Mouse (Mus musculus): ENCODE results near the gene Snd1. TPM values are rescaled to one million over a fixed set of nuclear protein-coding genes. Genes with fewer than 3 reads are reported as not detected.

The Snd1 gene
- polyA plus RNA-seq, 1 experiment from 2014 or later, result 34.9 TPM

DNA sequence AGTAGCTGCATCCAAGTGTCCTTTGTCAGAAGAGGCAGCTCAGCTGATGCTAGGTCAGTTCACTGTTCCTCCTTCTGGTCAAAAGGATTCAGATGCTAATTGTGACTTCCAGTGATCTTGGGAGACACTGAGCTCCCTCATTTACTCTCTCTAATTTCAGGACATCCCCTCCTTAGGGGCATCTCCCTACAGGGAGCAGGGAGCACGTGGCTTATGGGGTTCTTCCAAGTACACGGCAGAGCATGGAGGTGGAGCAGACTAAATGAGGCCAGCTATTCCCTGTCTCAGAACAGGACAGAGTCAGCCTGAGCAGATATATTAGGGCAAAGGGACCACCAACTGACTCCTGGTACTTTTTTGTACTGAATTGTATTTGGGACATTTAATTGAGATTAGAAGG is 385.5 kb downstream of the Snd1 start:
- Histone ChIP-seq H3K36me3 (replicated peaks; ENCODE audit: insufficient read depth, low read length) (0 out of 2 replicates have a peak, but pooled peaks cover 3% of the 10 kb centered on the region), H3K4me1 (ENCODE audit: insufficient read depth) (peaks cover 8% of the 10 kb centered on the region), H3K4me3 (ENCODE audit: low read depth, low read length) (no peak overlapping the region), H3K27me3 (ENCODE audit: insufficient read depth, low read length) (no peaks in the 10 kb centered on the region), H3K27ac (ENCODE audit: low read depth) (no peak overlapping the region), H3K4me2 (ENCODE audit: low read depth, low read length) (no peak overlapping the region), H3K9me3 (ENCODE audit: low read length) (no peaks in the 10 kb centered on the region), H3K9ac (replicated peaks) (no peak overlapping the region)
- no peak for TF ChIP-seq EP300 (IDR thresholded peaks at IDR 0.05; ENCODE audit: low read depth)
- no peak for TF ChIP-seq CTCF (IDR thresholded peaks at IDR 0.05; ENCODE audit: low read depth)
- DNase-seq (no peak), ATAC-seq (no peak)
- 77% methylated on average over 2 of the region's 2 CpGs for WGBS (ENCODE audit: insufficient replicate concordance)

DNA sequence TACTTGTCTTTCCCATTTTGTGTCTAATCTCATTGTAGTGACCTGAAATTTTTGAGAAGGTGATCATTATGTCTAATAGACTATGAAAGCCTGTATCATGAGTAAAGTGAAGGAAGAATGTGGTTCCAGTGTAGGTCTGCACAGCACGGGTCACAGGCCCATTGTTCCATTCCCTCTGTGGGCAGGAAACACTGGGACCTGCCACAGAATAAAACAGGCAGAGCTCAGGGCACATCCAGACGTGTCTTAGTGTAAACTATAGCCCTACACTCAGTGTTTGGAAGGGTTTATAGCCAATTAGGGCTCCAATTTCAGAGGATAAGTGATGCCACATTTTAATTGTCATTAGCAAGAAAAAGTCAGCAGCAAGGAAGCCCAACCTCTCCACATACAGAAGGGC is 386.0 kb downstream of the Snd1 start:
- 62% methylated on average over 2 of the region's 2 CpGs for WGBS (ENCODE audit: insufficient replicate concordance)

DNA sequence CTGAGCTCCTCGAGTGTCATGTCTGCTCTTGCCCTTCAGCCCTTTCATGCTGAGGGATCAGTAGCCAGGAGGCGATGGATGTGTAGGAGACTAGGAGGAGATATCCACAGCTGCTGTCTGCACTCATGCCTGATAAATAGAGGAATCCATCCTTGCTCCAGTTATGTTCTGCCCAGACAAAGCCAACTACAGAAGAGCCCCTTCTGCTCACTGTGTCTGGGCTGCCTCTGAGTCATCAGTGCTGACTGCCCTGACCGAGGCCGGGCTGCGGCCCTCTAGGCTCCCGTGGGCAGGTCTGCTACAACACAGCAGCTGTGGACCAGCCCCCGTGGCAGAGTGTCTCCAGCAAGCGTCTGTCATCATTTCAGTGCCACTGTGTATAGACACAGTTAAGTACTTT is 387.4 kb downstream of the Snd1 start:
- DNase-seq (no peak), ATAC-seq (no peak)
- H3K4me3 ChIP-seq (ENCODE audit: low read depth, low read length), result no peak overlapping the region
- no peak overlapping the region for H3K9ac ChIP-seq (replicated peaks)
- no peak overlapping the region for H3K4me2 ChIP-seq (ENCODE audit: low read depth, low read length)
- H3K36me3 ChIP-seq (replicated peaks; ENCODE audit: insufficient read depth, low read length), result 0 out of 2 replicates have a peak, but pooled peaks cover 3% of the 10 kb centered on the region
- H3K27ac ChIP-seq (ENCODE audit: low read depth), result no peak overlapping the region
- no peaks in the 10 kb centered on the region for H3K27me3 ChIP-seq (ENCODE audit: insufficient read depth, low read length)
- TF ChIP-seq EP300 (IDR thresholded peaks at IDR 0.05; ENCODE audit: low read depth) (no peak), CTCF (IDR thresholded peaks at IDR 0.05; ENCODE audit: low read depth) (no peak)
- WGBS (ENCODE audit: insufficient replicate concordance), result 82% methylated on average over 8 of the region's 8 CpGs
- H3K9me3 ChIP-seq (ENCODE audit: low read length), result no peaks in the 10 kb centered on the region
- no peaks in the 10 kb centered on the region; the same call in 1 of the 2 replicates for H3K4me1 ChIP-seq (ENCODE audit: insufficient read depth)

More for the DNA sequence above, 386.0 kb downstream of the Snd1 start:
- no peaks in the 10 kb centered on the region for H3K27me3 ChIP-seq (ENCODE audit: insufficient read depth, low read length)
- ATAC-seq (no peak), DNase-seq (no peak)
- no peaks in the 10 kb centered on the region for H3K9me3 ChIP-seq (ENCODE audit: low read length)
- H3K36me3 ChIP-seq (replicated peaks; ENCODE audit: insufficient read depth, low read length), result 0 out of 2 replicates have a peak, but pooled peaks cover 3% of the 10 kb centered on the region
- H3K4me3 ChIP-seq (ENCODE audit: low read depth, low read length), result no peak overlapping the region
- no peak for TF ChIP-seq CTCF (IDR thresholded peaks at IDR 0.05; ENCODE audit: low read depth)
- TF ChIP-seq EP300 (IDR thresholded peaks at IDR 0.05; ENCODE audit: low read depth), result no peak
- H3K4me1 ChIP-seq (ENCODE audit: insufficient read depth), result peaks cover 8% of the 10 kb centered on the region
- H3K27ac ChIP-seq (ENCODE audit: low read depth), result no peak overlapping the region
- no peak overlapping the region for H3K4me2 ChIP-seq (ENCODE audit: low read depth, low read length)
- H3K9ac ChIP-seq (replicated peaks), result no peak overlapping the region

DNA sequence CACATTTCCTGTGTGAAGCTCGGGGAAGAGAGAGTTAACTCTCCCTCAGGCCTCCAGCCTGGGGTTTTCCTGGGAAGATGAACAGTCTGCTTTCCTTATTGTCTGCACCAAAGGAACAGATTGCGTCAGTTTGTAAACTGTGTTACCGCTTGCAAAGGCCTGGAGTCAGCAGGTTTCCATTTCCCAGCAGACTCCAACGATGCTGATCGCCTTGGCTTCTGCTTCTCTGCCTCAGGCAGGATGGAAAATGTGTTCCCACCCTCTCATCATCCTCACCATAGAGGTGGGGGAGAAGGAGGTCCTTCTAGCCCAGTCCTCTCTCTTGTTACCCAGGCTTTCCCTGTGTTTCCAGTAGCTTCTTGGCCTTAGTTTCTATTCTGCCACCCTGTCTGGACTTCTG is 389.7 kb downstream of the Snd1 start:
- peak; percentile 36; the same call in 1 of the 2 replicates for ATAC-seq
- no peak for DNase-seq
- 62% methylated on average over 5 of the region's 5 CpGs for WGBS (ENCODE audit: insufficient replicate concordance)
- Histone ChIP-seq H3K27me3 (ENCODE audit: insufficient read depth, low read length) (no peaks in the 10 kb centered on the region), H3K9ac (replicated peaks) (no peak overlapping the region), H3K4me3 (ENCODE audit: low read depth, low read length) (no peak overlapping the region), H3K36me3 (replicated peaks; ENCODE audit: insufficient read depth, low read length) (no peaks in the 10 kb centered on the region), H3K9me3 (ENCODE audit: low read length) (no peaks in the 10 kb centered on the region), H3K27ac (ENCODE audit: low read depth) (0 out of 2 replicates have a peak overlapping the region, but pooled peaks have one; percentile 22), H3K4me1 (ENCODE audit: insufficient read depth) (no peaks in the 10 kb centered on the region), H3K4me2 (ENCODE audit: low read depth, low read length) (no peak overlapping the region)
- TF ChIP-seq CTCF (IDR thresholded peaks at IDR 0.05; ENCODE audit: low read depth) (no peak), EP300 (IDR thresholded peaks at IDR 0.05; ENCODE audit: low read depth) (no peak)

DNA sequence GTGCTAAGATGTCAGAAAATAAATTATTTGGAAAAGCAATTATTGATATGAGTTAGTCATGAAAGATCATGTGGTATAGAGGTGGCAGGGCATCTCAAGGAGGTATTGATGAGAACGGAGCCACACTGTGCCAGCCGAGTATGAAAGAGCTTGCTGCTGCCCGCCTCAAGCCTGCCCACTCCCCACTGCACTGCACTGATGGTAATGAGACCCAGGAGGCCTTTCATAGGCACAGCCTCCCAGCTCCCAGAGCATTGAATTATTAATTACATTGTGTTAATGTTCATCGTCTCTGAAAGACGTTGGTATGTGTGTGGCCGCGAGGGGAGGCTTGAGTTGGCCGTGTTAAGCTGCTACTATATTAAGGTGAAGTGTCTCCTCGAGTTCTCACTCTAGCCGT is 390.2 kb downstream of the Snd1 start:
- ATAC-seq (no peak), DNase-seq (no peak)
- no peak overlapping the region for H3K27ac ChIP-seq (ENCODE audit: low read depth)
- no peaks in the 10 kb centered on the region for H3K36me3 ChIP-seq (replicated peaks; ENCODE audit: insufficient read depth, low read length)
- H3K4me2 ChIP-seq (ENCODE audit: low read depth, low read length), result no peak overlapping the region
- no peak for TF ChIP-seq EP300 (IDR thresholded peaks at IDR 0.05; ENCODE audit: low read depth)
- H3K4me3 ChIP-seq (ENCODE audit: low read depth, low read length), result no peak overlapping the region
- H3K9ac ChIP-seq (replicated peaks), result no peak overlapping the region
- no peaks in the 10 kb centered on the region for H3K9me3 ChIP-seq (ENCODE audit: low read length)
- H3K4me1 ChIP-seq (ENCODE audit: insufficient read depth), result no peaks in the 10 kb centered on the region
- 86% methylated on average over 10 of the region's 10 CpGs for WGBS (ENCODE audit: insufficient replicate concordance)
- no peaks in the 10 kb centered on the region for H3K27me3 ChIP-seq (ENCODE audit: insufficient read depth, low read length)

DNA sequence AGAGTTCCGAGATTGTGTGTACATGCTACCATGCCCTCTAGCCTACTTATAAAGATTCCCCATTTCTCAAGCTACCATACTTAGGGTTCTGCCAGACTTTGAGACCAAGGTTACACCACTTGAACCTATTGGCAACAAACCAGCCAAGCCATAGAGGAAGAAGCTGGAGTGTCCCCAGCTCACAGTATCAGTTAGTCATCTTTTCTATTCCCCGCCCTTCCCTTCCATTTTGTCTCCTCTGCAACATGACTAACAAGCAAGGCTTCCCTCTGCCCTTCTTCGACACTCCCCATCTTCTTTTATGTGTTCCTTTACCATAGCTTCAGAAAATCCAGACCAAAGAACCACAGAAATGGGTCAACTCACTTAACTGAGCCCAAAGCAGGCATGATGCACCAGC is 391.3 kb downstream of the Snd1 start:
- Histone ChIP-seq H3K4me2 (ENCODE audit: low read depth, low read length) (no peak overlapping the region), H3K36me3 (replicated peaks; ENCODE audit: insufficient read depth, low read length) (no peaks in the 10 kb centered on the region), H3K27ac (ENCODE audit: low read depth) (no peak overlapping the region), H3K27me3 (ENCODE audit: insufficient read depth, low read length) (no peaks in the 10 kb centered on the region), H3K4me1 (ENCODE audit: insufficient read depth) (no peaks in the 10 kb centered on the region), H3K9me3 (ENCODE audit: low read length) (no peaks in the 10 kb centered on the region), H3K4me3 (ENCODE audit: low read depth, low read length) (no peak overlapping the region), H3K9ac (replicated peaks) (no peak overlapping the region)
- TF ChIP-seq EP300 (IDR thresholded peaks at IDR 0.05; ENCODE audit: low read depth), result no peak
- no peak for DNase-seq
- 90% methylated on average over 3 of the region's 3 CpGs for WGBS (ENCODE audit: insufficient replicate concordance)
- ATAC-seq, result no peak

All from liver, postnatal 0 days (tissue).